Mouse (Mus musculus): Measurements from ENCODE around the gene Ptf1a. TPM values are rescaled to one million over a fixed set of nuclear protein-coding genes. Genes with fewer than 3 reads are reported as not detected.

The Ptf1a gene
- polyA plus RNA-seq (2015; fragmentation: Nextera tagmentation; extraction: Ambion mirVana), result not detected in 2 replicates

GRCm38 (mm10) chr2:19444931-19445831 is at the start of gene Ptf1a:
TSS of gene Ptf1a (plus strand) at chr2:19445663.
- Histone ChIP-seq H3K27ac (ENCODE audit: low read length) (no peak within 1 kb of the TSS), H3K4me1 (ENCODE audit: insufficient read depth, low read length) (peaks cover 10% of the 10 kb centered on the region), H3K27me3 (ENCODE audit: insufficient read depth, low read length) (peaks cover 94% of the 10 kb centered on the region), H3K36me3 (ENCODE audit: insufficient read depth, low read length) (no peaks in the 10 kb centered on the region), H3K4me3 (ENCODE audit: low read length) (peak within 1 kb of the TSS; percentile 33), H3K9ac (replicated peaks; ENCODE audit: low read length) (no peak within 1 kb of the TSS), H3K9me3 (ENCODE audit: low read length) (no peaks in the 10 kb centered on the region), H3K4me2 (replicated peaks; ENCODE audit: low read depth, low read length) (peak within 1 kb of the TSS; percentile 44)
- under 1% methylated on average over 52 of the region's 53 CpGs for WGBS
- ATAC-seq (ENCODE audit: low FRiP score, low TSS enrichment), result peak; percentile 50; the same call in 1 of the 2 replicates

- no peak overlapping the region for H3K4me2 ChIP-seq (replicated peaks; ENCODE audit: low read depth, low read length)
- no peak overlapping the region for H3K4me3 ChIP-seq (ENCODE audit: low read length)
- H3K9ac ChIP-seq (replicated peaks; ENCODE audit: low read length), result no peak overlapping the region
- peaks cover 14% of the 10 kb centered on the region for H3K4me1 ChIP-seq (ENCODE audit: insufficient read depth, low read length)
- 72% methylated on average over 5 of the region's 5 CpGs for WGBS
- no peaks in the 10 kb centered on the region for H3K36me3 ChIP-seq (ENCODE audit: insufficient read depth, low read length)
- ATAC-seq (ENCODE audit: low FRiP score, low TSS enrichment), result no peak
- H3K27ac ChIP-seq (ENCODE audit: low read length), result peak overlapping the region; percentile 63
- no peaks in the 10 kb centered on the region for H3K27me3 ChIP-seq (ENCODE audit: insufficient read depth, low read length)
- H3K9me3 ChIP-seq (ENCODE audit: low read length), result no peaks in the 10 kb centered on the region
Observed at GRCm38 (mm10) chr2:19405409-19405808, 40.1 kb upstream of the Ptf1a start.

GRCm38 (mm10) chr2:19406531-19406930 is 38.9 kb upstream of the Ptf1a start:
- peaks cover 14% of the 10 kb centered on the region for H3K4me1 ChIP-seq (ENCODE audit: insufficient read depth, low read length)
- H3K9ac ChIP-seq (replicated peaks; ENCODE audit: low read length), result no peak overlapping the region
- H3K36me3 ChIP-seq (ENCODE audit: insufficient read depth, low read length), result no peaks in the 10 kb centered on the region
- WGBS, result 20% methylated on average over 3 of the region's 3 CpGs
- ATAC-seq (ENCODE audit: low FRiP score, low TSS enrichment), result peak; percentile 90
- H3K27ac ChIP-seq (ENCODE audit: low read length), result peak overlapping the region; percentile 65
- H3K4me3 ChIP-seq (ENCODE audit: low read length), result no peak overlapping the region
- H3K4me2 ChIP-seq (replicated peaks; ENCODE audit: low read depth, low read length), result no peak overlapping the region
- 0 out of 2 replicates have a peak, but pooled peaks cover 3% of the 10 kb centered on the region for H3K9me3 ChIP-seq (ENCODE audit: low read length)
- H3K27me3 ChIP-seq (ENCODE audit: insufficient read depth, low read length), result no peaks in the 10 kb centered on the region

- Histone ChIP-seq H3K27me3 (ENCODE audit: insufficient read depth, low read length) (no peaks in the 10 kb centered on the region; the same call in 1 of the 2 replicates), H3K4me3 (ENCODE audit: low read length) (peak overlapping the region; percentile 19), H3K9ac (replicated peaks; ENCODE audit: low read length) (peak overlapping the region; percentile 24; the same call in 1 of the 2 replicates), H3K9me3 (ENCODE audit: low read length) (0 out of 2 replicates have a peak, but pooled peaks cover 4% of the 10 kb centered on the region), H3K4me1 (ENCODE audit: insufficient read depth, low read length) (no peaks in the 10 kb centered on the region), H3K27ac (ENCODE audit: low read length) (no peak overlapping the region), H3K36me3 (ENCODE audit: insufficient read depth, low read length) (no peaks in the 10 kb centered on the region), H3K4me2 (replicated peaks; ENCODE audit: low read depth, low read length) (peak overlapping the region; percentile 57)
- 21% methylated on average over 19 of the region's 19 CpGs for WGBS
- ATAC-seq (ENCODE audit: low FRiP score, low TSS enrichment), result peak; percentile 40; the same call in 1 of the 2 replicates
Observed at GRCm38 (mm10) chr2:19414222-19414965, 31.1 kb upstream of the Ptf1a start.

GRCm38 (mm10) chr2:19415063-19415521 is 30.4 kb upstream of the Ptf1a start:
- Histone ChIP-seq H3K9me3 (ENCODE audit: low read length) (0 out of 2 replicates have a peak, but pooled peaks cover 4% of the 10 kb centered on the region), H3K27me3 (ENCODE audit: insufficient read depth, low read length) (no peaks in the 10 kb centered on the region; the same call in 1 of the 2 replicates), H3K4me1 (ENCODE audit: insufficient read depth, low read length) (no peaks in the 10 kb centered on the region), H3K36me3 (ENCODE audit: insufficient read depth, low read length) (no peaks in the 10 kb centered on the region), H3K9ac (replicated peaks; ENCODE audit: low read length) (peak overlapping the region; percentile 24; the same call in 1 of the 2 replicates), H3K4me3 (ENCODE audit: low read length) (peak overlapping the region; percentile 19), H3K4me2 (replicated peaks; ENCODE audit: low read depth, low read length) (peak overlapping the region; percentile 57), H3K27ac (ENCODE audit: low read length) (no peak overlapping the region)
- 4% methylated on average over 6 of the region's 6 CpGs for WGBS
- peak; percentile 56; the same call in 1 of the 2 replicates for ATAC-seq (ENCODE audit: low FRiP score, low TSS enrichment)

GRCm38 (mm10) chr2:19416066-19416465 is 29.4 kb upstream of the Ptf1a start:
- Histone ChIP-seq H3K4me2 (replicated peaks; ENCODE audit: low read depth, low read length) (no peak overlapping the region), H3K27ac (ENCODE audit: low read length) (no peak overlapping the region), H3K27me3 (ENCODE audit: insufficient read depth, low read length) (no peaks in the 10 kb centered on the region; the same call in 1 of the 2 replicates), H3K9me3 (ENCODE audit: low read length) (0 out of 2 replicates have a peak, but pooled peaks cover 4% of the 10 kb centered on the region), H3K4me3 (ENCODE audit: low read length) (no peak overlapping the region), H3K4me1 (ENCODE audit: insufficient read depth, low read length) (no peaks in the 10 kb centered on the region), H3K36me3 (ENCODE audit: insufficient read depth, low read length) (no peaks in the 10 kb centered on the region), H3K9ac (replicated peaks; ENCODE audit: low read length) (no peak overlapping the region)
- WGBS, result 69% methylated on average over 6 of the region's 6 CpGs
- no peak for ATAC-seq (ENCODE audit: low FRiP score, low TSS enrichment)

GRCm38 (mm10) chr2:19419686-19420345 is 25.6 kb upstream of the Ptf1a start:
- Histone ChIP-seq H3K9me3 (ENCODE audit: low read length) (no peaks in the 10 kb centered on the region), H3K27me3 (ENCODE audit: insufficient read depth, low read length) (peaks cover 21% of the 10 kb centered on the region; the same call in 1 of the 2 replicates), H3K36me3 (ENCODE audit: insufficient read depth, low read length) (no peaks in the 10 kb centered on the region), H3K4me2 (replicated peaks; ENCODE audit: low read depth, low read length) (no peak overlapping the region), H3K4me3 (ENCODE audit: low read length) (no peak overlapping the region), H3K27ac (ENCODE audit: low read length) (no peak overlapping the region), H3K9ac (replicated peaks; ENCODE audit: low read length) (no peak overlapping the region), H3K4me1 (ENCODE audit: insufficient read depth, low read length) (no peaks in the 10 kb centered on the region)
- no peak for ATAC-seq (ENCODE audit: low FRiP score, low TSS enrichment)
- WGBS, result 63% methylated on average over 1 of the region's 1 CpGs

- Histone ChIP-seq H3K9ac (replicated peaks; ENCODE audit: low read length) (no peak overlapping the region), H3K27ac (ENCODE audit: low read length) (no peak overlapping the region), H3K27me3 (ENCODE audit: insufficient read depth, low read length) (peaks cover 36% of the 10 kb centered on the region; the same call in 1 of the 2 replicates), H3K4me2 (replicated peaks; ENCODE audit: low read depth, low read length) (no peak overlapping the region), H3K4me3 (ENCODE audit: low read length) (no peak overlapping the region), H3K9me3 (ENCODE audit: low read length) (no peaks in the 10 kb centered on the region), H3K4me1 (ENCODE audit: insufficient read depth, low read length) (no peaks in the 10 kb centered on the region), H3K36me3 (ENCODE audit: insufficient read depth, low read length) (no peaks in the 10 kb centered on the region)
- no peak for ATAC-seq (ENCODE audit: low FRiP score, low TSS enrichment)
Observed at GRCm38 (mm10) chr2:19422226-19422625, 23.2 kb upstream of the Ptf1a start.

- Histone ChIP-seq H3K4me1 (ENCODE audit: insufficient read depth, low read length) (no peaks in the 10 kb centered on the region), H3K9ac (replicated peaks; ENCODE audit: low read length) (no peak overlapping the region), H3K4me3 (ENCODE audit: low read length) (no peak overlapping the region), H3K36me3 (ENCODE audit: insufficient read depth, low read length) (no peaks in the 10 kb centered on the region), H3K27me3 (ENCODE audit: insufficient read depth, low read length) (peaks cover 41% of the 10 kb centered on the region), H3K4me2 (replicated peaks; ENCODE audit: low read depth, low read length) (no peak overlapping the region), H3K27ac (ENCODE audit: low read length) (no peak overlapping the region), H3K9me3 (ENCODE audit: low read length) (no peaks in the 10 kb centered on the region)
- WGBS, result 81% methylated on average over 6 of the region's 6 CpGs
- ATAC-seq (ENCODE audit: low FRiP score, low TSS enrichment), result no peak
Observed at GRCm38 (mm10) chr2:19423086-19423485, 22.4 kb upstream of the Ptf1a start.

Measured in kidney, embryonic 16.5 days (tissue).